Mouse (Mus musculus) intestine, embryonic 14.5 days (tissue): ENCODE data around the gene Nrtn. TPM values are rescaled to one million over a fixed set of nuclear protein-coding genes. Genes with fewer than 3 reads are reported as not detected.

Experiments used
- ATAC-seq: fragments of 200-750 bp; cut with Nextera tagmentation; replicated peaks from 2 replicates; pipeline ENCODE4 v1.8.0; 2017; ENCODE audit warnings: low read depth, moderate number of reproducible peaks, moderate TSS enrichment, moderate library complexity; ENCODE audit not compliant: low FRiP score, low TSS enrichment
- DNase-seq: peaks from one replicate; pipeline ENCODE4 v3.0.0-alpha.2; 2018; ENCODE audit warnings: low spot score
- H3K27ac ChIP-seq: fragments of 300-500 bp; sonication (generic); 2 replicates; pipeline ENCODE4 v1.5.1; 2014; ENCODE audit warnings: low read depth, mild to moderate bottlenecking, control low read depth
- H3K27me3 ChIP-seq: fragments of 300-500 bp; sonication (generic); replicated peaks from 2 replicates; pipeline ENCODE4 v1.6.1; 2014; ENCODE audit warnings: low read length, control low read depth; ENCODE audit not compliant: control insufficient read depth, insufficient read depth
- H3K36me3 ChIP-seq: fragments of 300-500 bp; sonication (generic); 2 replicates; pipeline ENCODE4 v1.6.1; 2014; ENCODE audit warnings: low read length, control low read depth; ENCODE audit not compliant: control insufficient read depth, insufficient read depth
- H3K4me1 ChIP-seq: fragments of 300-500 bp; sonication (generic); replicated peaks from 2 replicates; pipeline ENCODE4 v1.6.1; 2014; ENCODE audit warnings: low read length, control low read depth, mixed read lengths; ENCODE audit not compliant: control insufficient read depth, insufficient read depth
- H3K4me2 ChIP-seq: fragments of 300-500 bp; sonication (generic); 2 replicates; pipeline ENCODE4 v1.6.1; 2014; ENCODE audit warnings: low read length
- H3K4me3 ChIP-seq: fragments of 300-500 bp; sonication (generic); 2 replicates; pipeline ENCODE4 v1.5.1; 2014; ENCODE audit warnings: low read depth, low read length, control low read depth, mixed read lengths
- H3K9ac ChIP-seq: fragments of 300-500 bp; sonication (generic); 2 replicates; pipeline ENCODE4 v1.6.1; 2014; ENCODE audit warnings: mild to moderate bottlenecking, low read length
- H3K9me3 ChIP-seq: fragments of 300-500 bp; sonication (generic); 2 replicates; pipeline ENCODE4 v1.6.1; 2016; ENCODE audit warnings: low read length, control low read depth; ENCODE audit not compliant: control insufficient read depth
- WGBS: fragments of 180-500 bp; shearing (Covaris S2); extraction: QIAGEN DNeasy Blood & Tissue Kit; methylation state at CpG from one replicate; pipeline ENCODE4 v1.1.7; 2014; 5-methylcytosine and 5-hydroxymethylcytosine counted together
- polyA plus RNA-seq: library from polyadenylated mRNA; unstranded; fragments of >200 nt; fragmentation: Nextera tagmentation; extraction: Ambion mirVana; gene quantifications from 2 replicates; pipeline ENCODE4 v1.2.1, GENCODE M21; 2014

The Nrtn gene
- 13.5 and 15.6 TPM in 2 replicates for polyA plus RNA-seq

GRCm38 (mm10) chr17:56757416-56758123 is at the start of gene Nrtn:
Gene Nrtn, minus strand, starts transcription at chr17:56757530.
- ATAC-seq (peak; percentile 73), DNase-seq (peak; percentile 93)
- Histone ChIP-seq H3K4me3 (peak within 1 kb of the TSS; percentile 48), H3K4me2 (peak within 1 kb of the TSS; percentile 100), H3K9ac (peak within 1 kb of the TSS; percentile 50), H3K27me3 (peaks cover 48% of the 10 kb centered on the region), H3K4me1 (peaks cover 19% of the 10 kb centered on the region), H3K9me3 (no peaks in the 10 kb centered on the region), H3K27ac (no peak within 1 kb of the TSS), H3K36me3 (no peaks in the 10 kb centered on the region)
- WGBS = under 1% methylated on average over 47 of the region's 48 CpGs

GRCm38 (mm10) chr17:56805784-56806183 is 48.5 kb upstream of the Nrtn start:
- H3K4me2 ChIP-seq = no peak overlapping the region
- H3K4me1 ChIP-seq = peaks cover 12% of the 10 kb centered on the region
- H3K9ac ChIP-seq = no peak overlapping the region
- H3K27me3 ChIP-seq = no peaks in the 10 kb centered on the region
- H3K9me3 ChIP-seq = no peaks in the 10 kb centered on the region
- peaks cover 5% of the 10 kb centered on the region; the same call in 1 of the 2 replicates for H3K36me3 ChIP-seq
- WGBS = 80% methylated on average over 1 of the region's 1 CpGs
- no peak overlapping the region for H3K4me3 ChIP-seq
- no peak overlapping the region for H3K27ac ChIP-seq
- ATAC-seq (no peak), DNase-seq (no peak)

DNA sequence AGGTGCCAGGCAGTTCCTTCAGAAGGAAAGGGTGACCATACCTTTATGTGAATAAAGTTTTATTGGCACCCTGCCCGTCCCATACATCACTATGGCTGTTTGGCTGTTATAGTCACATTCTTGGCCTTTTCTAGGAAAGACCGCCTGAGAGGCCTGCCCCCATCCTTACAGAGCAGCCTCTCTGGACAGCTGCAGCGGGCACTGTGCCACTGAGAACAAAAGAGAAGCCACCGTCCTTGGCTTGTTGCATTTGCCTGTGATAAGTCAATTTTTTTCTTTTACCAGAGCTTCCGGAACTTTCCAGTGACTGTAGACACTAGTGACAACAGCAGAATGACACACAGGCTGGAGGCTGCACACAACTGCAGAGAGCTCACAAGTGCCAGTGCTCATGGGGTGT is 47.6 kb upstream of the Nrtn start:
- ATAC-seq (no peak), DNase-seq (no peak)
- Histone ChIP-seq H3K4me3 (no peak overlapping the region), H3K27ac (no peak overlapping the region), H3K27me3 (no peaks in the 10 kb centered on the region), H3K4me2 (no peak overlapping the region), H3K9ac (no peak overlapping the region), H3K4me1 (peaks cover 3% of the 10 kb centered on the region), H3K36me3 (peaks cover 5% of the 10 kb centered on the region; the same call in 1 of the 2 replicates), H3K9me3 (no peaks in the 10 kb centered on the region)
- 74% methylated on average over 5 of the region's 5 CpGs for WGBS

- WGBS = 79% methylated on average over 8 of the region's 8 CpGs
Measured at GRCm38 (mm10) chr17:56802065-56802464, 44.7 kb upstream of the Nrtn start.

GRCm38 (mm10) chr17:56799276-56799675 is 41.9 kb upstream of the Nrtn start:
- ATAC-seq = no peak
- 89% methylated on average over 3 of the region's 3 CpGs for WGBS
- DNase-seq = no peak

More at GRCm38 (mm10) chr17:56802065-56802464, 44.7 kb upstream of the Nrtn start:
- DNase-seq (no peak), ATAC-seq (no peak)
- no peak overlapping the region for H3K4me3 ChIP-seq
- H3K27me3 ChIP-seq = no peaks in the 10 kb centered on the region
- H3K27ac ChIP-seq = no peak overlapping the region
- no peaks in the 10 kb centered on the region for H3K4me1 ChIP-seq
- H3K4me2 ChIP-seq = no peak overlapping the region
- H3K9ac ChIP-seq = no peak overlapping the region
- no peaks in the 10 kb centered on the region for H3K9me3 ChIP-seq
- peaks cover 5% of the 10 kb centered on the region; the same call in 1 of the 2 replicates for H3K36me3 ChIP-seq

DNA sequence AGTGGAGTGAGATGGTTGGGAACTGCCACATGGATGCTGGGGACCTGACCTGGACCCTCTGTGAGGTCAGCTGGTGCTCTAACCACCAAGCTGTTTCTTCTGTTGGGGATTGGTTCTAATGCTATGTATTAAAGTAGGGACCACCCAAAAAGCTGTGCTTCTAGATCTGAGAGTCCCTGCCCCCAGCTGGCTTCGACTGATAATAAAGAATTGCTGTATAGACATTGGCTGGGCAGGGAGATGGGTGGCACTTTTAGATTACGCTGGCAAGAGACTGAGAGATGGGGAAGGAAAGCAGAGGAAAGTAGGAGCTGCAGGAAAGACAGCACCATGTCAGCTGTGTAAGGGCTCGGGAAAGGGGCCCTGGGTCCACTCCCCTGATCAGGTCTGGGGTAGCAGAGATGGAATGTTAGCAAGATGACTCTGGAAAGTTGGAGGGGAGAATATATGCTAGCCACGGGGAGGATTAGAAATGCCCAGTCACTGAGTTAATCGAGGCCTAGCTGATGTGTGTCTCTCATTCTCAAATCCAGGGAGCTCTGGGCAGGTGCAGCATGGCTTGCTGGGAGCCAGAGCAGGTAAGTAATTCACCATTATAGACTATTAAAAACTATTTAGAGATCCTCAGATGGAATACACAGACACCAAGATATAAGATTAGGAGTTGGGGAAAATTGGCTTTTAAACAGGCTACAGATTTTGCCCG is 36.4 kb upstream of the Nrtn start:
- ATAC-seq (no peak), DNase-seq (no peak)
- H3K36me3 ChIP-seq = no peaks in the 10 kb centered on the region
- H3K4me1 ChIP-seq = no peaks in the 10 kb centered on the region
- no peak overlapping the region for H3K4me2 ChIP-seq
- no peak overlapping the region for H3K27ac ChIP-seq
- H3K27me3 ChIP-seq = no peaks in the 10 kb centered on the region
- H3K9ac ChIP-seq = no peak overlapping the region
- H3K9me3 ChIP-seq = no peaks in the 10 kb centered on the region
- 71% methylated on average over 6 of the region's 6 CpGs for WGBS
- H3K4me3 ChIP-seq = no peak overlapping the region

More at GRCm38 (mm10) chr17:56799276-56799675, 41.9 kb upstream of the Nrtn start:
- Histone ChIP-seq H3K9me3 (no peaks in the 10 kb centered on the region), H3K9ac (no peak overlapping the region), H3K27ac (no peak overlapping the region), H3K4me3 (no peak overlapping the region), H3K36me3 (peaks cover 5% of the 10 kb centered on the region; the same call in 1 of the 2 replicates), H3K4me1 (no peaks in the 10 kb centered on the region), H3K27me3 (no peaks in the 10 kb centered on the region), H3K4me2 (no peak overlapping the region)

- Histone ChIP-seq H3K4me2 (no peak overlapping the region), H3K4me3 (no peak overlapping the region), H3K4me1 (no peaks in the 10 kb centered on the region), H3K9me3 (no peaks in the 10 kb centered on the region), H3K27me3 (no peaks in the 10 kb centered on the region), H3K36me3 (no peaks in the 10 kb centered on the region), H3K27ac (no peak overlapping the region), H3K9ac (no peak overlapping the region)
- 85% methylated on average over 3 of the region's 3 CpGs for WGBS
- DNase-seq = no peak
- no peak for ATAC-seq
Measured at GRCm38 (mm10) chr17:56792588-56792987, 35.3 kb upstream of the Nrtn start.

DNA sequence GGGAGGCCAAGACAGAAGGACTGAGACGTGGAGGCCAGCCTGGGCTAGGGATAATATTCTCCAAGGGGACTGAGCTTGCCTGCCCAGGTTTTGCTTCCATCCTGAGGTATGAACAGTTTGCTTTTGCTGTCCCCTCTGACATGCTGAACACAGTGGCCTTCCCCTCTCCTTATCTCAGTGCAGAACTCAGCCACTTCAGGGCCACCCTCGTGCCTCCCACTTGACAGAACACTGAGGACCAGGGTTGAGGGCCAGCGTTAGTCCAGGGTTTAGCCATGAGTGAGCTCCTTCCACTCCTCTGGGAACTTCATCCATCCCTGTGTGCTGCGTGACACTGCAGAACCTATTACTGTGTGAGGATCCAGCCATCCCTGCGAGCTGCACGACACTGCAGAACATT is 32.0 kb upstream of the Nrtn start:
- WGBS = 89% methylated on average over 6 of the region's 6 CpGs
- Histone ChIP-seq H3K4me1 (no peaks in the 10 kb centered on the region), H3K36me3 (no peaks in the 10 kb centered on the region), H3K27me3 (no peaks in the 10 kb centered on the region), H3K4me3 (no peak overlapping the region), H3K9me3 (no peaks in the 10 kb centered on the region), H3K4me2 (no peak overlapping the region), H3K27ac (no peak overlapping the region), H3K9ac (no peak overlapping the region)
- no peak for DNase-seq
- ATAC-seq = no peak
